Mouse (Mus musculus): ENCODE results near the gene Cdh13. TPM values are rescaled to one million over a fixed set of nuclear protein-coding genes. Genes with fewer than 3 reads are reported as not detected.
"Not testable (repeated sequence)": the region's sequence is repeated elsewhere in the genome, so short reads cannot be mapped to it uniquely, and the experiment has no call there.

Cdh13 gene
- polyA plus RNA-seq, 2 experiments: 9.3 to 25.2 TPM

DNA sequence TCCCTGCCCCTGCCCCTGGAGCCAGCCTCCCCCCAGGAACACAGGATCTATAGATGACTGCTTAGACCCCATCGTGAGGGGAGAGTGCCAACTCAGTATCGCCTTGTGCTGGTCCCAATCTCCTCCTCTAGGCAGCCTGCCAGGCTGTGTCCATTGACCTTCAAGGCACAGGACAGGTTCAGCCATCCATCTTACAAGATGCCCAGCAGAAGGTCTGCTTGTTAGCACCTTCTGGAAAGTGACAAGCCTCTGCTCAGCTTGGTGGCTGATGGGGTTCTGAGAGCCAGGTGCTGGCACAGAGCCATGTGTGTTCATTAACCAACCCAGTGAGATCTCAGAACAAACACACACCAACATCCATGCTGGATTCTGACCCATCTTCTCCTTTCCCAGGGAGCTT is 998.2 kb downstream of the Cdh13 start:
- ATAC-seq (ENCODE audit: low FRiP score, low read depth) (no peak), DNase-seq (ENCODE audit: low spot score) (no peak)
- no peak overlapping the region for H3K9ac ChIP-seq (ENCODE audit: low read depth, low read length, severe bottlenecking)
- no peak for TF ChIP-seq POLR2A (IDR thresholded peaks at IDR 0.05; ENCODE audit: borderline replicate concordance, extremely low read depth, insufficient read depth, insufficient read length)
- no peaks in the 10 kb centered on the region for H3K36me3 ChIP-seq (ENCODE audit: control insufficient read depth, insufficient read depth, low read length)
- H3K4me1 ChIP-seq (ENCODE audit: control insufficient read depth, insufficient read depth, low read length): no peaks in the 10 kb centered on the region
- H3K4me3 ChIP-seq (replicated peaks; ENCODE audit: low read length): no peak overlapping the region
- H3K27me3 ChIP-seq (ENCODE audit: control insufficient read depth, insufficient read depth, low read length): no peaks in the 10 kb centered on the region
- no peak overlapping the region for H3K4me2 ChIP-seq (replicated peaks; ENCODE audit: low read depth, low read length, severe bottlenecking)
- no peak overlapping the region for H3K27ac ChIP-seq (replicated peaks; ENCODE audit: low read depth, low read length)
- no peaks in the 10 kb centered on the region for H3K9me3 ChIP-seq (ENCODE audit: control insufficient read depth, low read length)
- 79% methylated on average over 2 of the region's 2 CpGs for WGBS

DNA sequence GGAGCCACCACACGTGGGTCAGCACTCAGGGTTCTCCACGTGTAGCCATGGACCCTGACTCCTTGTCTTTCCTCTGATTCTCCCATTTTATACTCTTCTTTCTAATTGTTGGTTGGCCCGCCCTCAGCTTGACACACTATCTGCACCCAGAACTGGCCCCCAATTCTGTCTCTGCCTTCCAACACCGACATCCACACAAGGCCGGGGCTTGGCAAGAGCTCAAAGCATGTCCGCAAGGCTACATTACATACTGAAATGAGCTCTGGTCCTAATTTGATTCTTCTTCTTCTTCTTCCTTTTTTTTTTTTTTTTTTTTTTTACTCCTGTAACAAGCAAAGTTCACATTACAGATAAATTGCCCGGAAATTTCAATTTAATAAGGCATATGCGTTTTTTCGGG is 1001.0 kb downstream of the Cdh13 start:
- no peak for TF ChIP-seq POLR2A (IDR thresholded peaks at IDR 0.05; ENCODE audit: borderline replicate concordance, extremely low read depth, insufficient read depth, insufficient read length)
- ATAC-seq (ENCODE audit: low FRiP score, low read depth) (no peak), DNase-seq (ENCODE audit: low spot score) (no peak)
- H3K4me2 ChIP-seq (replicated peaks; ENCODE audit: low read depth, low read length, severe bottlenecking): no peak overlapping the region
- no peaks in the 10 kb centered on the region for H3K9me3 ChIP-seq (ENCODE audit: control insufficient read depth, low read length)
- 82% methylated on average over 9 of the region's 9 CpGs for WGBS
- no peak overlapping the region for H3K4me3 ChIP-seq (replicated peaks; ENCODE audit: low read length)
- no peak overlapping the region for H3K9ac ChIP-seq (ENCODE audit: low read depth, low read length, severe bottlenecking)
- H3K27me3 ChIP-seq (ENCODE audit: control insufficient read depth, insufficient read depth, low read length): no peaks in the 10 kb centered on the region
- no peaks in the 10 kb centered on the region for H3K4me1 ChIP-seq (ENCODE audit: control insufficient read depth, insufficient read depth, low read length)
- H3K27ac ChIP-seq (replicated peaks; ENCODE audit: low read depth, low read length): no peak overlapping the region
- H3K36me3 ChIP-seq (ENCODE audit: control insufficient read depth, insufficient read depth, low read length): no peaks in the 10 kb centered on the region

- no peaks in the 10 kb centered on the region for H3K36me3 ChIP-seq (ENCODE audit: control insufficient read depth, insufficient read depth, low read length)
- H3K4me2 ChIP-seq (replicated peaks; ENCODE audit: low read depth, low read length, severe bottlenecking): no peak overlapping the region
- no peak for DNase-seq (ENCODE audit: low spot score)
- H3K4me1 ChIP-seq (ENCODE audit: control insufficient read depth, insufficient read depth, low read length): no peaks in the 10 kb centered on the region
- no peaks in the 10 kb centered on the region for H3K27me3 ChIP-seq (ENCODE audit: control insufficient read depth, insufficient read depth, low read length)
- WGBS: 69% methylated on average over 4 of the region's 4 CpGs
- TF ChIP-seq POLR2A (IDR thresholded peaks at IDR 0.05; ENCODE audit: borderline replicate concordance, extremely low read depth, insufficient read depth, insufficient read length): no peak
- no peak overlapping the region for H3K9ac ChIP-seq (ENCODE audit: low read depth, low read length, severe bottlenecking)
- no peak for ATAC-seq (ENCODE audit: low FRiP score, low read depth)
- H3K9me3 ChIP-seq (ENCODE audit: control insufficient read depth, low read length): no peaks in the 10 kb centered on the region
- H3K4me3 ChIP-seq (replicated peaks; ENCODE audit: low read length): no peak overlapping the region
- no peak overlapping the region for H3K27ac ChIP-seq (replicated peaks; ENCODE audit: low read depth, low read length)
Observed at GRCm38 (mm10) chr8:119284920-119285319, 1001.4 kb downstream of the Cdh13 start.

DNA sequence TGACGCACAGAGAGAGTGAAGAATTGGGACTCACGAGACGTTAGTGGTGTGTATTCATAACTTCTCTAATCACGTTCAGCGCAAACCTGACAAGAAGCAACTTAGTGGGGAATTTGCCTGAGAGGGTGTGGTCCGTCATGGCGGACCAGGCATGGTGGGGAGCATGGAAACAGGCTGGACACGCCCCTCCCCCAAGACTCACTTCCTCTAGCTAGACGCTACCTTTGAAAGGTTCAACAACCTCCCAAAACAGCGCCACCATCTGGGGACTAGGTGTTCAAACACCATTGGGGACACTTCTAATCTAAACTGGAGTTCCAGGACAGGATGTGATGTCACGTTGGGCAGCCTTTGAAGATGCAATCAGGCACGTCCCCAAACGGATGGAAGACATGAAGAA is 1011.9 kb downstream of the Cdh13 start:
- H3K4me1 ChIP-seq (ENCODE audit: control insufficient read depth, insufficient read depth, low read length): no peaks in the 10 kb centered on the region
- no peak overlapping the region for H3K4me3 ChIP-seq (replicated peaks; ENCODE audit: low read length)
- TF ChIP-seq POLR2A (IDR thresholded peaks at IDR 0.05; ENCODE audit: borderline replicate concordance, extremely low read depth, insufficient read depth, insufficient read length): no peak
- H3K27ac ChIP-seq (replicated peaks; ENCODE audit: low read depth, low read length): no peak overlapping the region
- H3K9me3 ChIP-seq (ENCODE audit: control insufficient read depth, low read length): no peaks in the 10 kb centered on the region
- no peaks in the 10 kb centered on the region for H3K27me3 ChIP-seq (ENCODE audit: control insufficient read depth, insufficient read depth, low read length)
- 81% methylated on average over 13 of the region's 13 CpGs for WGBS
- H3K36me3 ChIP-seq (ENCODE audit: control insufficient read depth, insufficient read depth, low read length): no peaks in the 10 kb centered on the region
- no peak overlapping the region for H3K9ac ChIP-seq (ENCODE audit: low read depth, low read length, severe bottlenecking)
- no peak for DNase-seq (ENCODE audit: low spot score)
- ATAC-seq (ENCODE audit: low FRiP score, low read depth): no peak
- H3K4me2 ChIP-seq (replicated peaks; ENCODE audit: low read depth, low read length, severe bottlenecking): no peak overlapping the region

- not testable (repeated sequence) for H3K9ac ChIP-seq (ENCODE audit: low read depth, low read length, severe bottlenecking); H3K27me3 ChIP-seq (ENCODE audit: control insufficient read depth, insufficient read depth, low read length); H3K9me3 ChIP-seq (ENCODE audit: control insufficient read depth, low read length); H3K4me3 ChIP-seq (replicated peaks; ENCODE audit: low read length); H3K4me1 ChIP-seq (ENCODE audit: control insufficient read depth, insufficient read depth, low read length); H3K27ac ChIP-seq (replicated peaks; ENCODE audit: low read depth, low read length); DNase-seq (ENCODE audit: low spot score); ATAC-seq (ENCODE audit: low FRiP score, low read depth); H3K4me2 ChIP-seq (replicated peaks; ENCODE audit: low read depth, low read length, severe bottlenecking); H3K36me3 ChIP-seq (ENCODE audit: control insufficient read depth, insufficient read depth, low read length)
- 26% methylated on average over 3 of the region's 3 CpGs for WGBS
Observed at GRCm38 (mm10) chr8:119297752-119298151, 1014.2 kb downstream of the Cdh13 start.

- DNase-seq (ENCODE audit: low spot score) (no peak), ATAC-seq (ENCODE audit: low FRiP score, low read depth) (no peak)
- no peaks in the 10 kb centered on the region for H3K36me3 ChIP-seq (ENCODE audit: control insufficient read depth, insufficient read depth, low read length)
- no peaks in the 10 kb centered on the region for H3K9me3 ChIP-seq (ENCODE audit: control insufficient read depth, low read length)
- H3K27ac ChIP-seq (replicated peaks; ENCODE audit: low read depth, low read length): no peak overlapping the region
- H3K4me3 ChIP-seq (replicated peaks; ENCODE audit: low read length): no peak overlapping the region
- no peak overlapping the region for H3K9ac ChIP-seq (ENCODE audit: low read depth, low read length, severe bottlenecking)
- H3K4me1 ChIP-seq (ENCODE audit: control insufficient read depth, insufficient read depth, low read length): no peaks in the 10 kb centered on the region
- H3K4me2 ChIP-seq (replicated peaks; ENCODE audit: low read depth, low read length, severe bottlenecking): no peak overlapping the region
- WGBS: 85% methylated on average over 5 of the region's 5 CpGs
- H3K27me3 ChIP-seq (ENCODE audit: control insufficient read depth, insufficient read depth, low read length): no peaks in the 10 kb centered on the region
- no peak for TF ChIP-seq POLR2A (IDR thresholded peaks at IDR 0.05; ENCODE audit: borderline replicate concordance, extremely low read depth, insufficient read depth, insufficient read length)
Observed at GRCm38 (mm10) chr8:119300335-119300734, 1016.8 kb downstream of the Cdh13 start.

Data from limb, embryonic 14.5 days (tissue).